Mouse (Mus musculus) cerebellum, adult 2 months (tissue): Measurements from ENCODE around the gene Pigw.

Experiments
- CTCF ChIP-seq: fragments of 200-500 bp; IDR thresholded peaks from 2 replicates; pipeline ENCODE4 v1.5.1; 2011; ENCODE audit warnings: low read depth, mild to moderate bottlenecking, control low read depth, low read length, moderate library complexity, borderline replicate concordance; ENCODE audit not compliant: insufficient read depth
- POLR2A ChIP-seq: fragments of 200-500 bp; IDR thresholded peaks from 2 replicates; pipeline ENCODE4 v1.6.1; 2011; ENCODE audit warnings: low read length, control low read depth, borderline replicate concordance; ENCODE audit not compliant: insufficient read depth

DNA sequence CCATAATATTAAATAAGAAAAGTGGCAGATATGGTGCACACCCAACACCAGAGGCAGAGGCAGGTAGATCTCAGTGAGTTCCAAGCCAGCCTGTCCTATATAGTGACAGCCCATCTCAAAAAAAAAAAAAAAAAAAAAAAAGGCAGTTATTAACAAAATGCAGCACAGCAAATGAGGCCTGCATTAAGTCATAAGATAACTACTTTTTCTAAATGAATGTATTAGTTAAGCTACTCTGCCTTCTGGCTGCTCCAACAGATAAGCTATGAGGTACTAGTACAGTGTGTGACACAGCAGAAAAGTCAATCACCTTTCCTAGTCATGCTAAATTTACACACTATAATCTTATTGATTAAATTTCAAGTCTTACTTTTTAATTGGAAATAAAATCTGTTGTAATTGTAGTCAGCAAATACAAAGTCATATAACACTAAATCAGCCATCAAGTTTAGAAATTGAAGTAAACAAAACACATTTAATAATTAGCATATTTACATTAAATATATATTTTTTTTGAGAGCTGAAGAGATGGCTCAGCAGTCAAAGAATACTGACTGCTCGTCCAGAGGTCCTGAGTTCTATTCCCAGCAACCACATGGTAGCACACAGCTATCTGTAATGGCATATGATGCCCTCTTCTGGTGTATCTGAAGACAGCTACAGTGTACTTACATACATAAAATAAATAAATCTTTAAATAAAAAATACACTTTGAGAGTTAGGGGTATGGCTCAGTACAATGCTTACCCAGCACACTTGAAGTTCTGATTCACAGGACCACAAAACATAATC, 6.8 kb downstream of the Pigw start:
- TF ChIP-seq POLR2A (no peak), CTCF (no peak)
